Mouse (Mus musculus) testis, adult 2 months (tissue): ENCODE data around the gene Arhgap15. TPM values are rescaled to one million over a fixed set of nuclear protein-coding genes. Genes with fewer than 3 reads are reported as not detected.

ENCODE experiments used
- H3K27ac ChIP-seq: fragments of 200-500 bp; 2 replicates; pipeline ENCODE4 v1.5.1; 2012; ENCODE audit warnings: low read depth, low read length; ENCODE audit not compliant: control insufficient read depth, insufficient read depth
- H3K27me3 ChIP-seq: fragments of 200-500 bp; 2 replicates; pipeline ENCODE4 v1.6.1; 2012; ENCODE audit warnings: mild to moderate bottlenecking, low read length, moderate library complexity; ENCODE audit not compliant: control insufficient read depth, insufficient read depth
- H3K36me3 ChIP-seq: fragments of 200-500 bp; 2 replicates; pipeline ENCODE4 v1.6.1; 2012; ENCODE audit warnings: mild to moderate bottlenecking, low read length; ENCODE audit not compliant: control insufficient read depth, insufficient read depth
- H3K4me1 ChIP-seq: fragments of 200-500 bp; 2 replicates; pipeline ENCODE4 v1.6.1; 2012; ENCODE audit warnings: low read length; ENCODE audit not compliant: control insufficient read depth, insufficient read depth
- H3K4me3 ChIP-seq: fragments of 200-500 bp; 2 replicates; pipeline ENCODE4 v1.5.1; 2012; ENCODE audit warnings: low read depth, mild to moderate bottlenecking, low read length, moderate library complexity, mixed read lengths; ENCODE audit not compliant: control insufficient read depth
- CTCF ChIP-seq: fragments of 200-500 bp; IDR thresholded peaks from 2 replicates; pipeline ENCODE4 v1.5.1; 2012; ENCODE audit warnings: low read depth, mild to moderate bottlenecking, inconsistent platforms, low read length, moderate library complexity; ENCODE audit not compliant: control insufficient read depth, insufficient read depth, insufficient replicate concordance
- POLR2A ChIP-seq: fragments of 200-500 bp; IDR thresholded peaks from 2 replicates; pipeline ENCODE4 v1.6.1; 2012; ENCODE audit warnings: low read depth, mild to moderate bottlenecking, inconsistent platforms, low read length, moderate library complexity; ENCODE audit not compliant: control insufficient read depth
- polyA plus RNA-seq: library from polyadenylated mRNA; depleted of rRNA; stranded (reverse); fragments of >200 nt; gene quantifications from 2 replicates; pipeline ENCODE4 v1.2.3, GENCODE M21; 2012

Gene Arhgap15
- polyA plus RNA-seq, 1 experiment: 0.43 TPM

DNA sequence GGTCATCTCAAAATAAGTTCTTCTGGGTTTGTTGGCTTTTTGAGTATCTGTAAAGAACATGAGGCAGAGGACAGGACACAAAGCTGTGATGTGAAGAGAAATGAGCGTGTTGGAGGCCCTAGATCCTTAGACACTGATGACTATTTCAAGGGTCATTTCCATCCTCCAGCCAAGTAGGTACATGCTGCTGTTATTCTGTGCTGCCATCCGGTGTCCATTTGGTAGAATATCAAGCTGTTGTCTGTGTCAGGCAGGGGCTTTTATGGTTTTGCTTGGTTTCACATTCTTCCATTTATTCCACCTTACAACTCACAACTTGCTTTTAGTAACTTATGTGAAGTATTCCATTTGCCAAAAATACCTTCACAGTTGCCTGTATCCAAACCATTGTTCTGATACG lies 102.6 kb downstream of the Arhgap15 start:
- Histone ChIP-seq H3K27me3 (no peaks in the 10 kb centered on the region), H3K4me3 (no peak overlapping the region), H3K4me1 (no peaks in the 10 kb centered on the region), H3K36me3 (no peaks in the 10 kb centered on the region), H3K27ac (no peak overlapping the region)
- TF ChIP-seq POLR2A: no peak
- TF ChIP-seq CTCF: no peak

DNA sequence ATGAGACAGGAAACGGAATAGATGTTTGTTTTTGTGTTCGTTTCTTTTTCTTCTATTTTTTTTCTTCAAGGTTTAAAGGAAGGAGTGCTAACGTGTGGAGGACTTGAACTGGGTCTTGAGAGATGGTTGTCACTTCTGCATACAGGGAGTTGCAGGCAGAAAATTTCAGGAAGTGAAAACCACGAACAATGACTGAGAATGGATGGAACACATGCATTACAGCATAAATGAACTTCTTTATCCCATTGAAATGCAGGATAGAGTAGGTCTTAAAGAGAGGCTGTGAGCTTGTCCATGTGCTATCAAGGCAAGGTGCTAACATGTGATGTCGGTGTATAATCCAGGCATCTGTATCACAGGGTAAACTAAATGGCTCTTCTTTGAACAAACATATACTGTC lies 114.1 kb downstream of the Arhgap15 start:
- no peaks in the 10 kb centered on the region for H3K4me1 ChIP-seq
- H3K36me3 ChIP-seq: no peaks in the 10 kb centered on the region
- H3K27ac ChIP-seq: no peak overlapping the region
- H3K27me3 ChIP-seq: no peaks in the 10 kb centered on the region
- TF ChIP-seq POLR2A (no peak), CTCF (no peak)
- no peak overlapping the region for H3K4me3 ChIP-seq

- H3K27me3 ChIP-seq: no peaks in the 10 kb centered on the region
- no peaks in the 10 kb centered on the region for H3K36me3 ChIP-seq
- no peak overlapping the region for H3K4me3 ChIP-seq
- H3K4me1 ChIP-seq: no peaks in the 10 kb centered on the region
- H3K27ac ChIP-seq: no peak overlapping the region
- TF ChIP-seq POLR2A (no peak), CTCF (peak; percentile 47; the same call in 1 of the 2 replicates)
Measured at GRCm38 (mm10) chr2:43902403-43902973, 153.9 kb downstream of the Arhgap15 start.

- H3K4me1 ChIP-seq: no peaks in the 10 kb centered on the region
- no peaks in the 10 kb centered on the region for H3K36me3 ChIP-seq
- no peaks in the 10 kb centered on the region for H3K27me3 ChIP-seq
- no peak overlapping the region for H3K4me3 ChIP-seq
- H3K27ac ChIP-seq: no peak overlapping the region
- TF ChIP-seq CTCF: no peak
- no peak for TF ChIP-seq POLR2A
Measured at GRCm38 (mm10) chr2:43907496-43907895, 158.9 kb downstream of the Arhgap15 start.

- Histone ChIP-seq H3K4me1 (no peaks in the 10 kb centered on the region), H3K27ac (no peak overlapping the region), H3K4me3 (no peak overlapping the region), H3K36me3 (no peaks in the 10 kb centered on the region), H3K27me3 (no peaks in the 10 kb centered on the region)
- TF ChIP-seq CTCF (no peak), POLR2A (no peak)
Measured at GRCm38 (mm10) chr2:43914104-43914503, 165.5 kb downstream of the Arhgap15 start.

DNA sequence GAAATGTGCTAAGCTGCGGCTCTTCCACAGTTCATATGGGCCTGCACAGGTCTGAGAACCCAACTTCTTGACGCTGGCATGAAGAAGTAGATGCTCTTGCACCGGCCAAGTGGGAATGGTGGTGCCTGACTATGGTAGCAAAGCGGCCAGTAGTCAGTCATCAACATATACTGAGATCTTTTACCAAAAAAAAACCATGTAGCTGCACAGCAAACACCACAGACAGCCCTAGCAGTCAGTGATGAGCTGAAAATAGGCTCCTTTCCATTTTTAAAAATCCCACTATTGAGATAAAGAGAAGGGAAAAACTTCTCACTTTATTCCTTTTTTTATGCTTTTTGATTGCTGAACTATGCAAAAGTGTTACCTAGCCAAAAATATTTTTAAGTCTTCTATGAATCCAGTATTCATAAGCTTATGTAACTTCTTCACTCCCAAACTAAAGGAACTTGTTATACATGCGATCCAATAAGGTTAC lies 175.3 kb downstream of the Arhgap15 start:
- H3K27me3 ChIP-seq: no peaks in the 10 kb centered on the region
- no peak overlapping the region for H3K4me3 ChIP-seq
- no peaks in the 10 kb centered on the region for H3K36me3 ChIP-seq
- TF ChIP-seq CTCF (no peak), POLR2A (no peak)
- H3K27ac ChIP-seq: no peak overlapping the region
- H3K4me1 ChIP-seq: no peaks in the 10 kb centered on the region

DNA sequence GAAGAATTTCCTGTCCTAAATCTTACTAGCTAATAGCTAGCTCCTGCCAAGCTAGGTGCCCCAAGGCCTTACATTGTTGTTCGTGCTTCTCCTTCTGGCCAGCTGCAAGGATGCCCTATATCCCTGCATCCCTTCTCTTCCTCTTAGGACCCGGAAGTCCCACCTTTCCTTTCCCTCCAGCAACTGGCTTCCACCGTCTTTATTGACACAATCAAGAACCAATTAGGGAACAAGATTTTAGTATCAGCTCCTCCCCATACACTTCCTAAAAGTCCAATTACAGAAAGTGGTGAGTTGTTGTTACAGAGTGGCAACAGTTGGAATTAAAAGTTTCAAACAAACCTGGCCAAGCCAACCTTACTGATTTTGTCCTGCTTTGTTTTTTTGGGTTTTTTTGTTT lies 183.1 kb downstream of the Arhgap15 start:
- Histone ChIP-seq H3K27ac (no peak overlapping the region), H3K27me3 (no peaks in the 10 kb centered on the region), H3K4me1 (no peaks in the 10 kb centered on the region), H3K4me3 (peak overlapping the region; percentile 66), H3K36me3 (no peaks in the 10 kb centered on the region)
- no peak for TF ChIP-seq CTCF
- no peak for TF ChIP-seq POLR2A

DNA sequence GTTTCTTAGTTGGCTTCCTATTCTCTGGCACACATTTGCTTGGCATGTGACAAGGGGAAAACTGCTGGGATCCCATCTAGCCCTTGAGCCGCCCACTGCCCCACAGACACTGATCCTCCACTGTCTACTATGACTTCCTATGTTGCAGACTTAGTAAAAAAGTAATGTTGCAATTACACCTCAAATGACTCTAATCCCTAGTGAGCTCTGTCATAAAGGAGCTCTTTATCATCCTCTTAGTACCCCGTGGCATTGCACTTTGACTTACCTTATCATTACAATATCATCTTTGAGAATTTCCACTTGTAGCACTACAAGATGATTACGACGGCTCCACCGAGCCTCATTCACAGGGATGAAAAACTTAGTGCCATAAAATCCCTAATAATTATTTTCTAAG lies 190.6 kb downstream of the Arhgap15 start:
- H3K27me3 ChIP-seq: no peaks in the 10 kb centered on the region
- no peak overlapping the region for H3K27ac ChIP-seq
- H3K4me3 ChIP-seq: no peak overlapping the region
- H3K4me1 ChIP-seq: no peaks in the 10 kb centered on the region
- no peaks in the 10 kb centered on the region for H3K36me3 ChIP-seq
- TF ChIP-seq POLR2A (no peak), CTCF (no peak)
